Mouse (Mus musculus) heart, postnatal 0 days (tissue): ENCODE results near the gene Tmc8. TPM values are rescaled to one million over a fixed set of nuclear protein-coding genes. Genes with fewer than 3 reads are reported as not detected.

Source experiments
- ATAC-seq: fragments of 200-750 bp; cut with Nextera tagmentation; 2 replicates; pipeline ENCODE4 v1.8.0; 2017; ENCODE audit warnings: low read depth, moderate number of reproducible peaks, moderate library complexity; ENCODE audit not compliant: insufficient read depth
- DNase-seq: peaks from one replicate; pipeline ENCODE4 v3.0.0-alpha.2; 2016; ENCODE audit warnings: low spot score
- H3K27ac ChIP-seq: fragments of 300-500 bp; sonication (generic); 2 replicates; pipeline ENCODE4 v1.5.1; 2014; ENCODE audit warnings: low read depth, mild to moderate bottlenecking
- H3K27me3 ChIP-seq: fragments of 300-500 bp; sonication (generic); 2 replicates; pipeline ENCODE4 v1.6.1; 2014; ENCODE audit warnings: low read length, mixed read lengths; ENCODE audit not compliant: control insufficient read depth, insufficient read depth
- H3K36me3 ChIP-seq: fragments of 300-500 bp; sonication (generic); replicated peaks from 2 replicates; pipeline ENCODE4 v1.6.1; 2014; ENCODE audit warnings: low read length, mixed read lengths; ENCODE audit not compliant: control insufficient read depth, insufficient read depth
- H3K4me1 ChIP-seq: fragments of 300-500 bp; sonication (generic); 2 replicates; pipeline ENCODE4 v1.6.1; 2014; ENCODE audit warnings: antibody characterized with exemption; ENCODE audit not compliant: control insufficient read depth, insufficient read depth
- H3K4me2 ChIP-seq: fragments of 300-500 bp; sonication (generic); 2 replicates; pipeline ENCODE4 v1.6.1; 2014; ENCODE audit warnings: low read depth, mild to moderate bottlenecking, low read length, moderate library complexity
- H3K4me3 ChIP-seq: fragments of 300-500 bp; sonication (generic); 2 replicates; pipeline ENCODE4 v1.5.1; 2014; ENCODE audit warnings: low read depth, low read length
- H3K9ac ChIP-seq: fragments of 300-500 bp; sonication (generic); replicated peaks from 2 replicates; pipeline ENCODE4 v1.6.1; 2014; ENCODE audit warnings: low read depth, low read length, mixed read lengths
- H3K9me3 ChIP-seq: fragments of 300-500 bp; sonication (generic); replicated peaks from 2 replicates; pipeline ENCODE4 v1.6.1; 2016; ENCODE audit warnings: low read length; ENCODE audit not compliant: control insufficient read depth
- CTCF ChIP-seq: IDR thresholded peaks from 2 replicates; pipeline ENCODE4 v1.5.1; 2016; ENCODE audit warnings: antibody characterized with exemption, control low read depth, low read depth
- EP300 ChIP-seq: IDR thresholded peaks from 2 replicates; pipeline ENCODE4 v1.6.1; 2016; ENCODE audit warnings: antibody characterized with exemption, low read depth
- WGBS: fragments of 180-500 bp; shearing (Covaris S2); extraction: QIAGEN DNeasy Blood & Tissue Kit; methylation state at CpG from one replicate; pipeline ENCODE4 v1.1.7; 2014; 5-methylcytosine and 5-hydroxymethylcytosine counted together
- polyA plus RNA-seq: library from polyadenylated mRNA; unstranded; fragments of >200 nt; fragmentation: Nextera tagmentation; extraction: Ambion mirVana; gene quantifications from 2 replicates; pipeline ENCODE4 v1.2.1, GENCODE M21; 2015
- total RNA-seq: library from RNA; depleted of rRNA; stranded (reverse); fragments of >200 nt; gene quantifications from 2 replicates; pipeline ENCODE4 v1.2.3, GENCODE M21; 2014; ENCODE audit warnings: low replicate concordance

The Tmc8 gene
- total and polyA plus RNA-seq, 2 experiments from 2014 or later: 2.3 to 8.7 TPM

GRCm38 (mm10) chr11:117816389-117816996, 34.6 kb downstream of the Tmc8 start:
- ATAC-seq (no peak), DNase-seq (peak; percentile 3)
- Histone ChIP-seq H3K4me1 (peaks cover 32% of the 10 kb centered on the region), H3K36me3 (peaks cover 63% of the 10 kb centered on the region), H3K4me3 (no peak overlapping the region), H3K27ac (no peak overlapping the region), H3K9me3 (no peaks in the 10 kb centered on the region), H3K9ac (no peak overlapping the region), H3K27me3 (no peaks in the 10 kb centered on the region), H3K4me2 (no peak overlapping the region)
- TF ChIP-seq CTCF (no peak), EP300 (no peak)
- WGBS: 80% methylated on average over 13 of the region's 13 CpGs

DNA sequence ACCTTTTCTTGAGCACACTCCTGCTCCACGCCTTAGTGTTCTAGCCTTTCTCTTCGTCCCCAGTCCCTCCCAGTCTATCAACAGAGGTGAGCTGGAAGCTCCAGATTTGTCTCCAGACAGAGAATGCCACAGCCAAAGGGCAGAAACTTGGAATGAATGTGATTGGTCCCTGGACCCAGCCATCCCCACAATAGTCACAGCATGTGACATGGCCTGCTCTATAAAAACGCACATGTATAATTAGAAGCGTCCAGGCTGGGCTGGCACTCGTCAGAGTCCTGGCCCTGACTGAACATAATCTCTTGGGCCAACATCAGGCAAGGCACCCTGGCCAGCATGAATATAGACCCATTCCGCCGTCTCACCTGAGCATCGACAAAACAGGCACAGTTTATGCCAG, 37.2 kb downstream of the Tmc8 start:
- Histone ChIP-seq H3K4me2 (no peak overlapping the region), H3K27me3 (no peaks in the 10 kb centered on the region), H3K9ac (no peak overlapping the region), H3K4me3 (no peak overlapping the region), H3K9me3 (no peaks in the 10 kb centered on the region), H3K27ac (peak overlapping the region; percentile 87), H3K36me3 (peaks cover 52% of the 10 kb centered on the region), H3K4me1 (peaks cover 39% of the 10 kb centered on the region)
- ATAC-seq: peak; percentile 94
- TF ChIP-seq CTCF (no peak), EP300 (peak; percentile 66; the same call in 1 of the 2 replicates)
- 33% methylated on average over 8 of the region's 8 CpGs for WGBS
- DNase-seq: peak; percentile 86

- Histone ChIP-seq H3K9me3 (no peaks in the 10 kb centered on the region), H3K4me2 (no peak overlapping the region), H3K36me3 (peaks cover 42% of the 10 kb centered on the region), H3K9ac (no peak overlapping the region), H3K4me3 (no peak overlapping the region), H3K4me1 (peaks cover 40% of the 10 kb centered on the region), H3K27me3 (no peaks in the 10 kb centered on the region), H3K27ac (peak overlapping the region; percentile 87)
- DNase-seq: no peak
- ATAC-seq: no peak
- TF ChIP-seq EP300 (no peak), CTCF (no peak)
- 87% methylated on average over 7 of the region's 7 CpGs for WGBS
Measured at GRCm38 (mm10) chr11:117820173-117820572, 38.3 kb downstream of the Tmc8 start.

DNA sequence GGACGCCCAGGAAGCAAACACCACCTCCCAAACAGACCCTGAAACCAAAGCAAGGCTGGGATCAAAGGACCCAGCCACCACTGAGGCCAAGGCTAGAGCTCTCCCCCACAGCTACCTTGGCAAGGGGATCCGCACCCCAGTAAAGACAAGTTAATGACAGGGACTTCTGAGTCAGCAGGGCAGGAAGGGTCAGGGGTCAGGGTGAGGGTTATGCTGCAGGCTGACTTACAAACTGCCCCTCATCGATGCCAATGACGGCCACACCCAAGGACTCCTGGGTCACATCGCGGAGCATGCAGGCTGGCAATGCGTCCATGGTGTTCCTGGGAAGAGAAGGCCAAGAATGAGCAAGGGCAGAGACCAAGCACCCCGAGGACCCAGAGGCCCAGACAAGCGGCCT, 40.0 kb downstream of the Tmc8 start:
- 92% methylated on average over 9 of the region's 9 CpGs for WGBS
- Histone ChIP-seq H3K27me3 (no peaks in the 10 kb centered on the region), H3K9me3 (no peaks in the 10 kb centered on the region), H3K4me1 (peaks cover 53% of the 10 kb centered on the region), H3K36me3 (peaks cover 35% of the 10 kb centered on the region), H3K9ac (no peak overlapping the region), H3K4me3 (no peak overlapping the region), H3K4me2 (no peak overlapping the region), H3K27ac (peak overlapping the region; percentile 79; the same call in 1 of the 2 replicates)
- no peak for TF ChIP-seq CTCF
- no peak for TF ChIP-seq EP300
- ATAC-seq: no peak
- DNase-seq: no peak

GRCm38 (mm10) chr11:117822728-117823241, 40.9 kb downstream of the Tmc8 start:
- Histone ChIP-seq H3K4me2 (peak overlapping the region; percentile 1; the same call in 1 of the 2 replicates), H3K9me3 (no peaks in the 10 kb centered on the region), H3K4me1 (peaks cover 60% of the 10 kb centered on the region), H3K4me3 (no peak overlapping the region), H3K27me3 (no peaks in the 10 kb centered on the region), H3K27ac (peak overlapping the region; percentile 79), H3K9ac (no peak overlapping the region; the same call in 1 of the 2 replicates), H3K36me3 (peaks cover 27% of the 10 kb centered on the region)
- no peak for ATAC-seq
- WGBS: 16% methylated on average over 7 of the region's 7 CpGs
- TF ChIP-seq CTCF: no peak
- no peak for TF ChIP-seq EP300
- DNase-seq: peak; percentile 53
